Mouse (Mus musculus) monocyte, adult 5-6 weeks (primary cell): Measurements from ENCODE around the gene Xbp1. TPM values are rescaled to one million over a fixed set of nuclear protein-coding genes. Genes with fewer than 3 reads are reported as not detected.
"Not testable (repeated sequence)": the region's sequence is repeated elsewhere in the genome, so short reads cannot be mapped to it uniquely, and the experiment has no call there.

Experiments
- ATAC-seq: fragments of 153-309, 156-312 bp; replicated peaks from 2 replicates; pipeline ENCODE4 v1.8.0; 2017; ENCODE audit warnings: mild to moderate bottlenecking; ENCODE audit not compliant: low TSS enrichment, insufficient number of reproducible peaks, severe bottlenecking, poor library complexity, low FRiP score
- total RNA-seq: library from RNA; stranded (forward); fragments of 200-1000, 200-491, 200-594 nt; gene quantifications from 3 replicates; pipeline ENCODE4 v1.2.3, GENCODE M21; 2017

Gene Xbp1
- total RNA-seq, 1 experiment from 2014 or later, result 261 TPM

GRCm38 (mm10) chr11:5499961-5500644, 20.4 kb upstream of the Xbp1 start:
- ATAC-seq, result no peak

- no peak for ATAC-seq
Observed at GRCm38 (mm10) chr11:5500903-5501741, 19.3 kb upstream of the Xbp1 start.

- peak; percentile 85 for ATAC-seq
Observed at GRCm38 (mm10) chr11:5502351-5503051, 18.0 kb upstream of the Xbp1 start.

GRCm38 (mm10) chr11:5505856-5506575, 14.4 kb upstream of the Xbp1 start:
- peak; percentile 57 for ATAC-seq

- ATAC-seq, result peak; percentile 74
Observed at GRCm38 (mm10) chr11:5509215-5510098, 11.0 kb upstream of the Xbp1 start.

DNA sequence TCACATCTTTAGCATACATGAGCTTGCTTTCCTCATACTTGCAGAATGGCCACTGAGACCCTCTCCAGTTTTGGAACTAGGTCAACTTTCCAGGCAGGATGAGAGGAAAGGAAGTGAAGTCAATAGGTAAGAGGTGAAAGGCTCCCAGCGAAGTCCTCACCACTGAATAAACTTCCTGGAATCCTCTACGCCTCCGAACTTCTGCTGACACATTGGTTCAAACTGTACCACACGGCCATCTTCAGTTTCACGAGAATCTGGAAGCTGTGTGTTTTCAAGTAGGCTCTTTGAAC, 10.4 kb upstream of the Xbp1 start:
- ATAC-seq, result no peak

DNA sequence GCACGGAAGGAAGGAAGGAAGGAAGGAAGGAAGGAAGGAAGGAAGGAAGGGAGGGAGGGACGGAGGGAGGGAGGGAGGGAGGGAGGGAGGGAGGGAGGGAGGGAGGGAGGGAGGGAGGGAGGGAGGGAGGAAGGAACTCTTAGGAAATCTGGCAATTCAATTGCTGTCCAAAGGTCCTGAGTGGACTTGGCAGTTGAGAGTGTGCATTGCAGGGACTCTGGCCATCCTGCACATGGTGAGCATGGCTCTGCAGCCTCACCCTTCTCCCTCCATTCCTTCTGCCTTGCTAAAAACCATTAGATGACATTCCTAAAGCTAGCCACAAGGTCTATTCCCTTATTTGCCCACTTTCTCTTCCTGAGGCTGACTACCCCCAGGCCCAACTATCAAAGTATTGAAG, 9.8 kb upstream of the Xbp1 start:
- not testable (repeated sequence) for ATAC-seq

DNA sequence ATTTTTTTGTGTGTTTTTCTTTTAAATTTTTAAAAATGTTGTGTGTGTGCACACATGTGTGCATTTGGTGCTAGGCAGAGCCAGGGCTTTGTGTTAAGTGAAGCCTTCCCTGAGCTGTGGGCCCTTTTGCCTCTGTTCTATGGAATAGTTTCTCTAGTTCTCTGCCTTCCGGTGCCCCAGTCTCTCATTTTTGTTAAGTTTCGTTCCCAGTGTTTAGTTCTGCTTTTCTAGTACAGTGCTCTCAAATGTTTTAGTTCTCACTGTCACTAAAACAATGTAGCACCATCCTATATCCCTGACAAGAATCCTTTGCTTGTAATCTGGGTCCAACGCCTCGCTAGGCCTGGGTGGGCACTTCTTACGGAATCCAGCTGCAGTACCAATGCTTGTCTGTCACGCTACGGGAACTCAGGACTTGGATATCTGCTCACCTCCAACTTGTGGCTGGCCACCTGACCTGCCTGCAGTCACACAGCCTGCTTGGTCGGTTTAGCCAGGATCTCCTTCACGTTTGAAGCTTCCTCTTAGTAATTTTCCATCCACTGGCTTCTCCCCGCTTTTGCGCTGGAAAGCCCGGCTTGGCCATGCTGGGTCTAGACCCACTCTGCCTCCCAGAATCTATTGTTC, 8.2 kb upstream of the Xbp1 start:
- peak; percentile 47 for ATAC-seq

DNA sequence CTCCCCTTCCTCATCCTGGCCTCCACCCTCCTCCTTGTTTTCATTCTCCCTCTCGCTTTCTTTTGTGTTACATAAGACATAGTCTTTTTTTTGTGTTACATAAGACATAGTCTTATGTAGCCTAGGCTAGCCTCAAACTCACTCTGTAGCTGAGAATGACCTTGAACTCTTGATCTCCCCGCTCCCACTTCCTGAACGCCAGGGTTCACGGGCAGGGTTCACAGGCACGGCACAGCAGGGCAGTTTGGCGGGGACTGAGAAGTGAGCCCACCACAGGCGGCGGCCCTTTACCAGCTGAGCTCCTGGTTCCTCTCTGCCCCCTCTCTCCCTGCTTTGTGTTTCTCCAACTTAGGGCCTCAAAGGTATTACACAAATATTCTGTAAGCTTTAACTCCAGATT, 7.5 kb upstream of the Xbp1 start:
- ATAC-seq, result no peak

DNA sequence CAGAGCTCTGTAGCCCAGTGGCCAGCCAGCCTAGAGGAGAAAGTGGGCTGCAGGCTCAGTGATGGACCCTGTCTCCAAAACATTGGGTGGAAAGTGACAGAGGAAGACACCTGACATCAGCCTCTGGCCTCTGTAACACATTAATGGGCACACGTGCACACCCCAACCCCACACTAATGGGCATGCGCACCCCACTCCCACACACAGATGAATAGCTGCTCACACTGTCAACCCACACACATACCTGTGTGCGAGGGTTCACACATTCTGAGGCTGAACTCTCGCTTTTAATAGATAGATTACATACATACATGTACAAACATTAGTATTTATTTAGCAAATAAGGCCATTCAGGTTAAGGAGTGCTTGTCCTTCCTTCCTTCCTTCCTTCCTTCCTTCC, 6.4 kb upstream of the Xbp1 start:
- no peak for ATAC-seq

- ATAC-seq, result no peak
Observed at GRCm38 (mm10) chr11:5515196-5515595, 5.3 kb upstream of the Xbp1 start.

DNA sequence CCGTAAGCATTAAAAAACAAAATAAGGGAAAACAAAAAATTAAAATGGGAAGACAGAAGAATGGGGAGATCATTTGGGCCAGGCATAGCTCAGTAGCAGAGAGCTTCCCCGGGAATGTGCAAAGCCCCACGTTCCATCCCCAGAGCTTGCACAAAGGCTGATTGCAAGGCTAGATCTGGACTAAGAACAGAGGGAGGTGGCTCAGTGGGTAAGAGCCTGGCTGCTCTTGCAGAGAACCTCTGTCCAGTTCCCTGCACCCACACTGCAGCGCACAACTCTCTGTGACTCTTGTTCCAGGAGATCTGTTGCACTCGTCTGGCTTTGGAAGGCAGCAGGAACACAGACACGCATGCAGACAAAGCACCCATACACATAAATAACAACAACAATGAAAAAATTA, 4.8 kb upstream of the Xbp1 start:
- no peak for ATAC-seq

DNA sequence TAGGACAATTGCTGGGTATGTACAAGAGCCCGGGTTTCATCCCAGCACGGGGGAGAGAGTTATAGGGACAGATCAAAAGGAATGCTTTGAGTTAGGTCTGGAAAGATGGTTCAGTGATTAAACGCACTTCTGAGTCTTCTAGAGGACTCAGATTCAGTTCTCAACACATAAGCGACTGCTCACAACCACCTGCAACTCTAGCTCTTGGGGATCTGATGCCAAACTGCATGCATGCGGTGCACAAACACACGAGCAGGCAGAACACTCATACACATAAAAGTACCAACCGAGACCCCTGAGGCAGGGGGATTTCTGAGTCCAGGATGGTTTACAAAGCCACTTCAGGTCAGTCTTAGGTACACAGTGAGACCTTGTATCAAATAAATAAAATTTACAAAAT, 4.3 kb upstream of the Xbp1 start:
- no peak for ATAC-seq

DNA sequence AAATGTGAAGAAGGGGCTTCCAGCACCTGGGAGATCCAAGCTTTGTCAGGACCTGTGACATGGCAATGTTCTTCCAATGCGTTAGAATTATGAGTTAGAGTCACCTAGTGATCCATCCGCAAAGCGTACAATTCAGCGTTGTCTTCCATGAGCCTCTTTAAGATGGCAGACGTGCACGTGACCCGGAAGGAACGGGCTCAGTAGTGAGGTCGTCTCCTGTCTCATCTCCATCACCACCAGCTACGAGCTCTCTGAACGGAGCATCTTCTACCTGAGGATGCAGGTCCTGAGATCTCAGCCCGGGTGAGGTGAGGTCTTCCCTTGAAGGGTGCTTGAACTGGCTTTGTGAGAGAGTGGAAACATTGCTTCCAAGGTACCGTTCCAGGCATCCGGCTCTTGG, 3.8 kb upstream of the Xbp1 start:
- no peak for ATAC-seq

- ATAC-seq, result no peak
Observed at GRCm38 (mm10) chr11:5517346-5517745, 3.1 kb upstream of the Xbp1 start.

GRCm38 (mm10) chr11:5519681-5520080, 778 bp upstream of the Xbp1 start:
- ATAC-seq, result no peak

- peak; percentile 10; the same call in 1 of the 2 replicates for ATAC-seq
Observed at GRCm38 (mm10) chr11:5521266-5521515, 732 bp downstream of the Xbp1 start.
